Mouse (Mus musculus): ENCODE measurements around the gene Sugt1.

The Sugt1 gene

DNA sequence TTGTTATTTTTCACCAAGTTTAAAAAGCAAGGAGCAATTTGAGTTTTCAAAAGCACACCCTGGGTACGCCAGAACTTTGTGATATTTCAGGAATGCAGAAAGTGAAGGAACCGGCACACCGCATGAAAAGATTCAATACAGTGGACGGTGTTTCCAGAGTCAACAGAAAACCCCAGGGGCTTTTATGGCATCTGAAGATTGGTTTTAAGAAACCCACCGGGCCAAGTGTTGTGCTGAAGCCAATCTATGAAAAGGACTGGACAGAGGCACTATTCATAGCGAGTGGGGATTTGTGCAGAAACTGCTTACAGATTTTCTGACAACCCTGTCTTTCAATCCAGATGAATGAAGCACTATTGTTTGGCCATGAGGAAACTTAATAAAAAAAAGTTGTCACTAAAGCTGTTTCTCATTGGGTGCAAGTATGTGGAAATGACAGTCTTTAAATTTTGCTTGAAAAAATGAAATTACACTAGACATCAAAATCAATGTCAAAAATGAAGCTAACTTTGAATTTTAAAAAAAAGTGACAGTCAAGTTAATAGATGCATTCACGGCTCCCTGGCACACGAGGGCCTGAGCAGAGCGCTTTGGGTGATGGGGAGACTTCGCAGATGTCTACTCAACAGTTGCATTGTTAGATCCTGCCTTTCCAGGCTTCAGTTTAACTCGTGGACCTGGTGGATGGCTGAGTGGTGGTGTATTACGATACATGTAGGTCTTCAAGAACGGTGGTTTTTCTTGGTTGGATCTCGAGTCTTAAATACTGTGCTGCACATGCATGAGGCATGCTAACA lies 90.6 kb downstream of the Sugt1 start:
- DNase-seq: no peak

DNA sequence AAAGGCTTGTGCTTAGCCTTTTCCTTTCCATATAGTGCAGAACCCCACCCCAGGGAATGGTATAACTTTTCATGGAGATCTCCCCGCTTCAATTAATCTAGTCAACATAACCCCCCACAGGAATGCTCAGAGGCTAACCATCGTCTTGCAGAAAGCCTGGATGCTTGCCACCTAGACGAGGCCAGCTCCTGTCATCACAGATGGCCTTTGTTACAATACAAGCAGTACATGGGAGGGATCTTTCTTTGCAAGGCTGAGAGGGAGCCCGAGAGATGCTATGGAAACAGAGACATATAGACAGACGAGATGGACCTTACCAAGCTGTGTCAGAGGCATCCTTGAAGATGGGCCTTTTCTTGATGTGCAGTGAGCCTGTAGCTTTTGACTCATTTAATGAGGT lies 93.2 kb downstream of the Sugt1 start:
- DNase-seq: no peak

Data from cerebellum, postnatal 36 days (tissue).